Mouse (Mus musculus) left cerebral cortex, postnatal 4 days (tissue): ENCODE data around the gene Tmeff2. TPM values are rescaled to one million over a fixed set of nuclear protein-coding genes. Genes with fewer than 3 reads are reported as not detected.

Experiments used
- DNase-seq: peaks from one replicate; pipeline ENCODE4 v3.0.0-alpha.2; 2022
- intact Hi-C: fragments of 180-260 bp; cut with DNase I; formaldehyde crosslinking; loops from one replicate; pipeline ENCODE4 v1.15.1; 2025
- microRNA-seq: library from miRNA; unstranded; fragments of <30 nt; microRNA quantifications from one replicate; pipeline ENCODE4 v1.2.0, GENCODE M21; 2022
- total RNA-seq, 2 experiments: library from RNA; stranded (reverse); gene quantifications; 2 replicates each; pipeline ENCODE4 v1.2.3; 2021

The Tmeff2 gene
- total RNA-seq, 2 experiments from 2014 or later: 35.9 to 41.7 TPM

- DNase-seq: no peak
- intact Hi-C loops: no loop called here
Observed at GRCm38 (mm10) chr1:51191253-51191652, 290.8 kb downstream of the Tmeff2 start.

- DNase-seq: no peak
- intact Hi-C loops: no loop called here
Observed at GRCm38 (mm10) chr1:51191872-51192613, 291.6 kb downstream of the Tmeff2 start.

GRCm38 (mm10) chr1:51199088-51199830, 298.8 kb downstream of the Tmeff2 start:
- intact Hi-C loops: no loop called here
- peak; percentile 4 for DNase-seq

- intact Hi-C loops: no loop called here
Observed at GRCm38 (mm10) chr1:51199954-51200353, 299.5 kb downstream of the Tmeff2 start.

GRCm38 (mm10) chr1:51215631-51216030, 315.2 kb downstream of the Tmeff2 start:
- intact Hi-C loops: no loop called here
- no peak for DNase-seq

More at GRCm38 (mm10) chr1:51199954-51200353, 299.5 kb downstream of the Tmeff2 start:
- no peak for DNase-seq

- DNase-seq: peak; percentile 66
- intact Hi-C loops: no loop called here
Observed at GRCm38 (mm10) chr1:51216292-51217050, 316.0 kb downstream of the Tmeff2 start.

- intact Hi-C loops: no loop called here
- no peak for DNase-seq
Observed at GRCm38 (mm10) chr1:51217227-51217626, 316.8 kb downstream of the Tmeff2 start.

- DNase-seq: no peak
- intact Hi-C loops: no loop called here
Observed at GRCm38 (mm10) chr1:51225156-51225555, 324.7 kb downstream of the Tmeff2 start.

Small RNA genes lying within 50 kb of the gene (microRNA-seq; reads per million reads assigned to microRNA genes)
- gene Gm25736: not detected
